Mouse (Mus musculus) ES-CJ7 (cell line): ENCODE data around the gene Gm4131.

ENCODE experiments used
- DNase-seq: peaks from one replicate; pipeline ENCODE4 v3.0.0; 2011; ENCODE audit warnings: low read depth, low spot score

Gene Gm4131

DNA sequence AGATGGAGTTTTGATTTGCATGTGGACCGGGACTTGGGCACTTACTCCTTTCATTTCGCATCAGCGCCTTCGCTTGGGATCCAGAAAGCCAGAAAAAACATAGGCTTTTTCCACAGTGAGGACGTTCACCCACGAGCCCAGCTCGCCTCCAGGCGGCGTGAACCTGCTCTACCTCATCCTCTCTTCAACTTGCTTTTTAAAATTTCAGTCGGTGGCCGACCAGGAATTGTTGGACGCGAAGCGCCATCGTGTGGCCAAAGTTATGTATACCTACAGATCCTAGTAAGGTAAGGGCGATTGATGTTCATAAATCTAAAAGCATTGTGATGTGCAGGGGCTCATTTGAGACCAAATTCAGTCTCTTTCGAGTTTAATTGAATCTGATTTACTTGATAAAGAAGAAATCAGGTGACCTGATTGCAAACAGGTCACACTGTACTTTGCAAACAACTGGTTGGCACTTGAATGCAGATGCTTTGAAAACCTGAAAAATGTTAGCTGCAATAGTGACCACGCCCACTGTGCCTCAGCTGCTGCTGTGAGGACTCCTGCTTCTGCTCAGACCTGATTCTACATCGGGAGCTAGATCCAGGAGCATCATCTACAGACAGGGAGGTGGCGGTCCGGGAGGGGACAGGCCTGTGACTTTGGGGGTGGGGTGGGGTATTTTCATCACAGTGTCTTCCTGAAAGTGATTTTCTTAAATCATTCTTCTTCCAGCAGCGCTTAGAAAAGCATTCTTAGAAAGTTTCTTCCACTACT, 109.1 kb downstream of the Gm4131 start:
- peak; percentile 76 for DNase-seq

GRCm38 (mm10) chr14:62456239-62456747, 110.4 kb downstream of the Gm4131 start, which contains the start of gene Gucy1b2:
Gucy1b2 (minus strand) TSS chr14:62456289.
- DNase-seq = no peak

DNA sequence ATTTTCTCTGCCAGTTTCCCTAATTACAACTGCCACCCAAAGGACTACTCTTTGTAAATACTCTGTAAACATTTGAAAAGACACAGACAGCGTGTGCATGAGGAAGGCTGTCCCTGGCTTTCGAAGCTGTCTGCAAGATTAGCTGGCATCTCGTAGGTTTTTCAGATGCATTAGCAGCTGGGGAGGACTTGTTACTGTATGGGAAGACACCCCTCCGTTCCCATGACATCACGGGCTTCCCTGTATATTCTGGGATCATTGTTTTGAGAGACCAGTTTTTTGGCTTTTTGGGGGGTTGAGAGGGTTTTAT, 111.2 kb downstream of the Gm4131 start:
- no peak for DNase-seq

DNA sequence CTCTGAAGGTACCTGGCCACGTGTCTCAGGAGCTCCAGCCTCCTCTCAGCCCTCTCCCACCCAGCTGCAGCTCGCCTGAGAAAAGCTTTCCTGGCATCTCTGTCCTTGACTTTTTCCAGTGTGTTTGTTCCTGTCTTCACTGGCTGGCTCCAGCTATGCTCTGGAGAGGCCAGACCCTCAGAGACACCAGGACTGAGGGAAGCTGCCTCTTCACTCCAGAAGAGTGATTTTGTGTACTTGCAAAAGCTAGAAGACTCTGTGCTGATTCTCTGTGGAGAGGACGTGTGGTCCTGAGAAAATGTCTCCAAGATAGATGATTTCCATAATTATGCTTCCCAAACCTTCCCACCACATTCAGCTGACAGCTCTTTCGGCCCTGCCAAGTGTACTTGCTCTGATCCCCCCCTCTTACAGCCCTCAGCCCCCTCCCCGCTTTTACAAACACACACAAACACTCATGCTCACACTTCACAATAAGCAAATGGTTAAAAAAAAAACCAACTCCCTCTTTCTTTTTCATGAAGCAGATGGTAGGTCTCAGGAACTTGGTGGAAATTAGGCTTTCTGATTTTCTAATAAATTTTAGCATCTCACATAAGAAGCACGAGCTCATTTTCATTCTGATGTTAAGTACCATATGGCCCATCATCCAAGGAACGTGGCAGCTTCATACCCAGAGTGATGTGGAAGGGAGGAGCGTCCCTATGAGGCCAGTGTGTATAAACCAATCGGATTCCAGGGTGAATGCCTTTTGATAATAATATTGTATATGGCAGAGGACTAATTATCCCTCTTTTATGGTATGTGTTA, 111.8 kb downstream of the Gm4131 start:
- no peak for DNase-seq

- no peak for DNase-seq
Observed at GRCm38 (mm10) chr14:62454136-62454535, 112.6 kb downstream of the Gm4131 start.

- DNase-seq = no peak
Observed at GRCm38 (mm10) chr14:62453276-62453675, 113.4 kb downstream of the Gm4131 start.

- DNase-seq = no peak
Observed at GRCm38 (mm10) chr14:62450706-62451105, 116.0 kb downstream of the Gm4131 start.

- DNase-seq = no peak
Observed at GRCm38 (mm10) chr14:62447214-62447548, 119.5 kb downstream of the Gm4131 start.

DNA sequence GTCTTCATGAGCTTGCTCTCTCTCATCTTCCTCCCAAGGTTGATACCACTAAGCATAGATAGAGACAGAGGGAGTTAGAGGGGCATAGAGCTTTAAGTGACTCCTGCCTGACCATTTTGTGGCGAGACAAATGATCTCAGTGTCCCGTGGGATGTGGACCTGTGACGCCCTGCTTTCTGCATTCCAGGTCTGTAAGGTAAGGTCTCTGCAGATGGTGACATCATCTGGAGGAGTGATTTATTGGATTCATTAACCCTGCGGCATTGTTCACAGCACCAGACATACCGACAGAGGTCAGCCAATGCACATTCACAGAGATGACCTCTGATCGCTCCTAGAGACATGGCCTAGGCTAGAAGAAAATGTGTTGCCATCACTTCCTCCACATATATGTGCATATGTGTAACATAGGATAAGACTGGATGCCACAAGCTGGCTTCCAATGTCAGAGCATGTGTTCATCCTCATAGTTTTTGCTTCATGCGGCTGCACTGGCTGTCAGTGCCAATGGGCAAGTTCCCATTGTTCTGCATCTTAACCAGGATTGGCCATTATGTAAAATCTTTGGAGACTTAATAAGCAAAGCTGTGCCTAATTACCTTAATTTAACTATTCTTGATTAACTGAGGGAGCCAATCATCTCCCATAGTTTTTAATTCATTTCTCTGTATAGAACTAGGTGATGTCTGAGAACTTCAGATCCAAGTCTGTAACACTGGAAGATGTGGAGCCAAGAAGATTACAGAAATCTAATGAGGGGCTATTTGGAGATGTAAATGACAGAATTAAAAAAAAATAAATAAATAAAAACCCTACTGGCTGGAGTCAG, 120.1 kb downstream of the Gm4131 start:
- DNase-seq = no peak

GRCm38 (mm10) chr14:62443840-62444430, 122.8 kb downstream of the Gm4131 start:
- no peak for DNase-seq

GRCm38 (mm10) chr14:62442971-62443370, 123.8 kb downstream of the Gm4131 start:
- DNase-seq = no peak

DNA sequence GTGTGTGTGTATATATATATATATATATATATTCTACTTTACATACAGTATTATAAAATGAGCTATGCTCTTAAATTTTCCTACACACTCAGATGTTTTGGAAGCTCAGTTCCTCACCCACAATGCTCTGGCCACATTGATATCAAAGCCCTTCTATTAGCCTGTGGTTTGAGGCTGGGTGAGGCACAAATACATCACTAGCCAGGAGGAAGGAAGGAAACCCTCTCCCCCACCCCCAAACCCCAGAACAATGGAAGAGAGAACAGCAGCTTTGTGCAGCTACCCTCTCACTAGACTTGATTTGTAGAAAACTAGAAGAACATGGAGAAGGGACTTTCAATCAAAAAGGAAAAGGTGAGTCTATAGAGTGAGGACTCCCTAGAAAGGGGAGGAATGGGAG, 126.7 kb downstream of the Gm4131 start:
- no peak for DNase-seq

DNA sequence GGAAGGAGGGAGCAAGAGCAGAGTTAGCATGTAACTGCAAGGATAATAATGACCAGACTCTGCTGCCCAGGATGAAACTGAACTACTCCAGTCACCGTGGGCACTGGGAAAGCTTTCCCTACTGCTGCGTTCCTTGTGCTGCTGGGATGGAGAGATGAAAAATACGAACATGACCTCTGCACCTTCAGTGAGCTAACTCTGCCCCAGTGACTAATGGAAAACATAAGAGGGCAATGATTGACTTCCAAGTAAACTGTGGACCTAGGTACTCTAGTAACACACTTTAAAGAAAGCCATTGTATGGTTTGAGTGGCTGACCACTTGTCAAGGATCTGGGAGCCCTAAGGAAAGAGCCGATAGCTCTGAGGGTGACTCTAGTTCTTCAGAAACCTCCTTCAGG, 128.5 kb downstream of the Gm4131 start:
- DNase-seq = no peak

- no peak for DNase-seq
Observed at GRCm38 (mm10) chr14:62437806-62438205, 128.9 kb downstream of the Gm4131 start.

- no peak for DNase-seq
Observed at GRCm38 (mm10) chr14:62425277-62425691, 141.4 kb downstream of the Gm4131 start.

GRCm38 (mm10) chr14:62422265-62422664, 144.5 kb downstream of the Gm4131 start:
- no peak for DNase-seq

DNA sequence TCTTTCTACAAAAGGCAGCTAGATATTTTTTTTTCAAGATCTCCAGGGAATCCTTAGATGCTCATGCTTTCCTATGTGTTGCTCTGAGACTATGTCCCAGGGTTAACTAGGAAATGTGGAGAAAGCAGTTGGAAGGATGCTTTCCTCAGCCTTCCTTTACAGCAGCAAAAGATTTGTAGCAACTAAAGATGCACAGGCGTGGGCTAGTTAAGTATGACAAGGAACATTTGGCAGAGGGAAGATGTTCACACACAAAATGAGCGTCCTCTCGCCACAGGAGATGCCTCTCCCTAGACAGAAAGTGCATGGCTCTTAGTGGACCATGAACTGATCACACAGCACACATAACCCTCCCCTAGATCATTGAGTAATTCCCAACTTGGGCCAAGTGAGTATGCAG, 149.2 kb downstream of the Gm4131 start:
- no peak for DNase-seq

GRCm38 (mm10) chr14:62416742-62417134, 150.0 kb downstream of the Gm4131 start:
- no peak for DNase-seq

GRCm38 (mm10) chr14:62416007-62416741, 150.5 kb downstream of the Gm4131 start:
- DNase-seq = no peak
